Mouse (Mus musculus) v-Abl transformed pro-B cells (cell line): ENCODE results near the gene Ccdc57.
"Not testable (repeated sequence)": the region's sequence is repeated elsewhere in the genome, so short reads cannot be mapped to it uniquely, and the experiment has no call there.

ENCODE experiments used
- in situ Hi-C, 2 experiments: fragments of 400-800 bp; cut with MboI; formaldehyde crosslinking; loops; one replicate each; pipeline ENCODE4 v1.15.1; 2025; ENCODE audit not compliant: unreplicated experiment in 2 of 2

The Ccdc57 gene

GRCm38 (mm10) chr11:120905430-120905873, 27.2 kb downstream of the Ccdc57 start:
- in situ Hi-C loops = loop anchor here (5.0 kb wide), 3 partner anchors 78 to 183 kb away; partner anchors contain the start of genes Rac3 (in 2 of the 2) and Fasn (in 1 of the 2)

- in situ Hi-C loops = no loop called here
Observed at GRCm38 (mm10) chr11:120904561-120904960, 28.1 kb downstream of the Ccdc57 start.

GRCm38 (mm10) chr11:120903159-120903850, 29.4 kb downstream of the Ccdc57 start:
- in situ Hi-C loops = no loop called here

- in situ Hi-C loops = no loop called here
Observed at GRCm38 (mm10) chr11:120902487-120903142, 30.1 kb downstream of the Ccdc57 start.

- in situ Hi-C loops = no loop called here
Observed at GRCm38 (mm10) chr11:120901729-120902486, 30.8 kb downstream of the Ccdc57 start.

- in situ Hi-C loops = no loop called here
Observed at GRCm38 (mm10) chr11:120900276-120901244, 32.1 kb downstream of the Ccdc57 start.

GRCm38 (mm10) chr11:120898114-120898548, 34.5 kb downstream of the Ccdc57 start:
- in situ Hi-C loops = no loop called here

GRCm38 (mm10) chr11:120895441-120895840, 37.2 kb downstream of the Ccdc57 start:
- in situ Hi-C loops = no loop called here

- in situ Hi-C loops = no loop called here
Observed at GRCm38 (mm10) chr11:120894397-120894796, 38.3 kb downstream of the Ccdc57 start.

GRCm38 (mm10) chr11:120889216-120889615, 43.5 kb downstream of the Ccdc57 start:
- in situ Hi-C loops = no loop called here

- in situ Hi-C loops = no loop called here
Observed at GRCm38 (mm10) chr11:120888718-120889117, 44.0 kb downstream of the Ccdc57 start.

GRCm38 (mm10) chr11:120887502-120887901, 45.2 kb downstream of the Ccdc57 start:
- in situ Hi-C loops = no loop called here

GRCm38 (mm10) chr11:120886462-120886861, 46.2 kb downstream of the Ccdc57 start:
- in situ Hi-C loops = no loop called here

GRCm38 (mm10) chr11:120883601-120884000, 49.1 kb downstream of the Ccdc57 start:
- in situ Hi-C loops = no loop called here

- in situ Hi-C loops = no loop called here
Observed at GRCm38 (mm10) chr11:120882931-120883330, 49.7 kb downstream of the Ccdc57 start.

- in situ Hi-C loops = no loop called here
Observed at GRCm38 (mm10) chr11:120873206-120873605, 59.5 kb downstream of the Ccdc57 start.

GRCm38 (mm10) chr11:120871521-120871920, 61.2 kb downstream of the Ccdc57 start:
- in situ Hi-C loops = no loop called here

- in situ Hi-C loops = no loop called here
Observed at GRCm38 (mm10) chr11:120865816-120866215, 66.9 kb downstream of the Ccdc57 start.

GRCm38 (mm10) chr11:120862819-120863218, 69.9 kb downstream of the Ccdc57 start:
- in situ Hi-C loops = no loop called here

- in situ Hi-C loops = not testable (repeated sequence)
Observed at GRCm38 (mm10) chr11:120855938-120856337, 76.7 kb downstream of the Ccdc57 start.
